Mouse (Mus musculus) MEL (cell line): ENCODE data around the gene Col25a1.

Source experiments
- EP300 ChIP-seq, 2 experiments: IDR thresholded peaks; 2 replicates each; pipeline ENCODE4 v1.6.1; 2011; ENCODE audit warnings: improper control_type of control experiment in 2 of 2, low read length in 2 of 2, low read depth in 1 of 2, mild to moderate bottlenecking in 1 of 2
- MAX ChIP-seq: IDR thresholded peaks from 2 replicates; pipeline ENCODE4 v1.6.1; 2011; ENCODE audit warnings: low read length, improper control_type of control experiment
- MYC ChIP-seq: IDR thresholded peaks from 2 replicates; pipeline ENCODE4 v1.6.1; 2011; ENCODE audit warnings: low read depth, mild to moderate bottlenecking, low read length, improper control_type of control experiment, moderate library complexity
- POLR2AphosphoS2 ChIP-seq: IDR thresholded peaks from 2 replicates; pipeline ENCODE4 v1.6.1; 2011; ENCODE audit warnings: low read length, improper control_type of control experiment

- TF ChIP-seq EP300 (IDR thresholded peaks at IDR 0.05; ENCODE audit: low read depth in 1 of 2, low read length in 2 of 2), result no peak
- no peak for TF ChIP-seq MAX
- no peak for TF ChIP-seq POLR2AphosphoS2
- no peak for TF ChIP-seq MYC
Observed at GRCm38 (mm10) chr3:130218232-130218728, 87.0 kb downstream of the Col25a1 start.
